ENCODE assay signal across 8 mouse cellular contexts in genomic region chr1:104986222-104986973, GRCm38 (mm10).
DNase-seq lines count a peak whose midpoint lies in the region; ATAC-seq and TF ChIP-seq lines count a peak whose summit lies in the region.

No protein-coding gene starts in this region.

- H3K9ac ChIP-seq in hindbrain, embryonic 15.5 days: no peak overlapping the region

- H3K27me3 ChIP-seq in cerebellum, adult 2 months (ENCODE audit: control insufficient read depth, insufficient read depth, low read length): no peaks in the 10 kb centered on the region
- H3K27me3 ChIP-seq in hindbrain, embryonic 15.5 days: no peaks in the 10 kb centered on the region

- peak; percentile 84 for ATAC-seq in hindbrain, embryonic 15.5 days (ENCODE audit: low FRiP score, low read depth)
- peak; percentile 91 for ATAC-seq in megakaryocyte progenitor cell, adult 5-6 weeks (replicated peaks; ENCODE audit: poor library complexity)

- no peak overlapping the region for H3K4me3 ChIP-seq in layer of hippocampus, adult 2 months
- H3K4me3 ChIP-seq in cerebellum, adult 2 months (replicated peaks; ENCODE audit: insufficient read depth, low read depth, low read length): no peak overlapping the region
- no peak overlapping the region for H3K4me3 ChIP-seq in hindbrain, embryonic 15.5 days

- TF ChIP-seq CTCF in layer of hippocampus, adult 2 months (conservative IDR thresholded peaks at IDR 0.05): peak; percentile 96
- peak; percentile 37; the same call in 1 of the 2 replicates for TF ChIP-seq CTCF in cerebellum, adult 2 months (IDR thresholded peaks at IDR 0.05; ENCODE audit: borderline replicate concordance, insufficient read depth, low read depth, low read length)

- DNase-seq in layer of hippocampus, adult 2 months (ENCODE audit: low spot score in 2 of 2): peak in 1 of 2 experiments; percentile 68
- DNase-seq in layer of hippocampus, postnatal 36 days: no peak
- peak; percentile 83 for DNase-seq in ES-CJ7 (ENCODE audit: low read depth, low spot score)
- peak in 1 of 2 experiments; percentile 66 for DNase-seq in cerebellum, adult 2 months
- DNase-seq in right cerebral cortex, postnatal 14 days: no peak
- no peak for DNase-seq in gastrocnemius, postnatal 4 days (ENCODE audit: low spot score in 2 of 2)

- WGBS in cerebellum, adult 2 months: 26% methylated on average over 5 of the region's 5 CpGs
- 29% methylated on average over 5 of the region's 5 CpGs for WGBS in hindbrain, embryonic 15.5 days

- no peak overlapping the region for H3K4me2 ChIP-seq in hindbrain, embryonic 15.5 days

- H3K9me3 ChIP-seq in hindbrain, embryonic 15.5 days: no peaks in the 10 kb centered on the region

- TF ChIP-seq POLR2A in cerebellum, adult 2 months (IDR thresholded peaks at IDR 0.05; ENCODE audit: borderline replicate concordance, insufficient read depth, low read length): no peak

- H3K36me3 ChIP-seq in hindbrain, embryonic 15.5 days: no peaks in the 10 kb centered on the region

- no peaks in the 10 kb centered on the region; the same call in 1 of the 2 replicates for H3K4me1 ChIP-seq in cerebellum, adult 2 months (ENCODE audit: control insufficient read depth, insufficient read depth, low read length)
- H3K4me1 ChIP-seq in hindbrain, embryonic 15.5 days (replicated peaks): no peaks in the 10 kb centered on the region

- no peak overlapping the region for H3K27ac ChIP-seq in layer of hippocampus, adult 2 months
- H3K27ac ChIP-seq in cerebellum, adult 2 months (ENCODE audit: insufficient read depth, low read length): no peak overlapping the region
- H3K27ac ChIP-seq in hindbrain, embryonic 15.5 days (replicated peaks): no peak overlapping the region
